Mouse (Mus musculus) ES-Bruce4 (cell line): ENCODE measurements around the gene Gm44579. TPM values are rescaled to one million over a fixed set of nuclear protein-coding genes. Genes with fewer than 3 reads are reported as not detected.

Source experiments
- H3K27ac ChIP-seq: 2 replicates; pipeline ENCODE4 v1.5.1; 2012; ENCODE audit warnings: low read length, inconsistent platforms; ENCODE audit not compliant: insufficient read depth
- H3K27me3 ChIP-seq: 2 replicates; pipeline ENCODE4 v1.6.1; 2012; ENCODE audit warnings: mild to moderate bottlenecking, low read length, inconsistent platforms; ENCODE audit not compliant: control insufficient read depth, poor library complexity, insufficient read depth, severe bottlenecking
- H3K36me3 ChIP-seq: 2 replicates; pipeline ENCODE4 v1.6.1; 2012; ENCODE audit warnings: inconsistent platforms, mild to moderate bottlenecking, low read length, moderate library complexity; ENCODE audit not compliant: control insufficient read depth, poor library complexity, insufficient read depth, severe bottlenecking
- H3K4me1 ChIP-seq: one replicate; pipeline ENCODE4 v1.8.1; 2011; ENCODE audit warnings: low read length; ENCODE audit not compliant: control insufficient read depth, insufficient read depth
- H3K4me3 ChIP-seq: 2 replicates; pipeline ENCODE4 v1.5.1; 2011; ENCODE audit warnings: low read depth, mild to moderate bottlenecking, low read length
- H3K9ac ChIP-seq: 2 replicates; pipeline ENCODE4 v1.6.1; 2012; ENCODE audit warnings: low read depth, mild to moderate bottlenecking, inconsistent platforms; ENCODE audit not compliant: poor library complexity, severe bottlenecking
- H3K9me3 ChIP-seq: replicated peaks from 2 replicates; pipeline ENCODE4 v1.6.1; 2012; ENCODE audit warnings: mild to moderate bottlenecking, low read length, inconsistent platforms; ENCODE audit not compliant: control insufficient read depth, poor library complexity, insufficient read depth, severe bottlenecking
- CTCF ChIP-seq: IDR thresholded peaks from one replicate; pipeline ENCODE4 v1.8.1; 2011; ENCODE audit warnings: low read depth, low read length
- EP300 ChIP-seq: IDR thresholded peaks from 2 replicates; pipeline ENCODE4 v1.6.1; 2011; ENCODE audit warnings: low read depth, low read length; ENCODE audit not compliant: insufficient read depth
- POLR2A ChIP-seq: IDR thresholded peaks from one replicate; pipeline ENCODE4 v1.8.1; 2011; ENCODE audit warnings: low read length; ENCODE audit not compliant: insufficient read depth
- polyA plus RNA-seq: library from polyadenylated mRNA; stranded (reverse); fragments of >200 nt; gene quantifications from 2 replicates; pipeline ENCODE4 v1.2.4, GENCODE M21; 2011; ENCODE audit warnings: low read depth; ENCODE audit not compliant: missing spikeins, insufficient read depth, insufficient read length

Gm44579 gene
- polyA plus RNA-seq, 1 experiment: not detected

GRCm38 (mm10) chr15:98148356-98148755 is 72.4 kb downstream of the Gm44579 start:
- Histone ChIP-seq H3K27me3 (no peaks in the 10 kb centered on the region), H3K36me3 (no peaks in the 10 kb centered on the region), H3K9ac (no peak overlapping the region), H3K4me1 (peaks cover 2% of the 10 kb centered on the region), H3K4me3 (no peak overlapping the region), H3K27ac (peak overlapping the region; percentile 83), H3K9me3 (no peaks in the 10 kb centered on the region)
- 0 out of 2 replicates have a peak, but pooled peaks have one; percentile 13 for TF ChIP-seq EP300
- no peak for TF ChIP-seq CTCF

- no peaks in the 10 kb centered on the region for H3K27me3 ChIP-seq
- no peaks in the 10 kb centered on the region for H3K9me3 ChIP-seq
- H3K4me3 ChIP-seq: peak overlapping the region; percentile 69
- peak overlapping the region; percentile 97 for H3K27ac ChIP-seq
- H3K4me1 ChIP-seq: peaks cover 2% of the 10 kb centered on the region
- TF ChIP-seq CTCF: no peak
- peak; percentile 56; the same call in 1 of the 2 replicates for TF ChIP-seq EP300
- TF ChIP-seq POLR2A: peak; percentile 13
- peak overlapping the region; percentile 87 for H3K9ac ChIP-seq
- H3K36me3 ChIP-seq: peaks cover 9% of the 10 kb centered on the region
These were observed 75.1 kb downstream of the Gm44579 start for GRCm38 (mm10) chr15:98145559-98146181.

- Histone ChIP-seq H3K27ac (peak overlapping the region; percentile 88), H3K9ac (peak overlapping the region; percentile 87), H3K9me3 (no peaks in the 10 kb centered on the region), H3K4me1 (peaks cover 2% of the 10 kb centered on the region), H3K4me3 (peak overlapping the region; percentile 69), H3K36me3 (peaks cover 9% of the 10 kb centered on the region), H3K27me3 (no peaks in the 10 kb centered on the region)
- no peak for TF ChIP-seq POLR2A
- no peak for TF ChIP-seq EP300
- no peak for TF ChIP-seq CTCF
These were observed 75.8 kb downstream of the Gm44579 start for GRCm38 (mm10) chr15:98144861-98145507.

- Histone ChIP-seq H3K9me3 (no peaks in the 10 kb centered on the region), H3K4me1 (no peaks in the 10 kb centered on the region), H3K27me3 (no peaks in the 10 kb centered on the region), H3K9ac (no peak overlapping the region), H3K4me3 (no peak overlapping the region), H3K27ac (no peak overlapping the region), H3K36me3 (peaks cover 9% of the 10 kb centered on the region)
- TF ChIP-seq CTCF: no peak
These were observed 78.3 kb downstream of the Gm44579 start for GRCm38 (mm10) chr15:98142515-98142914.

GRCm38 (mm10) chr15:98140809-98141208 is 80.0 kb downstream of the Gm44579 start:
- H3K9me3 ChIP-seq: no peaks in the 10 kb centered on the region

GRCm38 (mm10) chr15:98139763-98140162 is 81.0 kb downstream of the Gm44579 start:
- H3K4me3 ChIP-seq: no peak overlapping the region
- no peak overlapping the region for H3K9ac ChIP-seq
- H3K27ac ChIP-seq: no peak overlapping the region
- no peaks in the 10 kb centered on the region for H3K9me3 ChIP-seq
- H3K36me3 ChIP-seq: peaks cover 13% of the 10 kb centered on the region
- H3K4me1 ChIP-seq: no peaks in the 10 kb centered on the region
- TF ChIP-seq EP300: no peak
- no peak for TF ChIP-seq POLR2A
- no peak for TF ChIP-seq CTCF
- no peaks in the 10 kb centered on the region for H3K27me3 ChIP-seq

More at GRCm38 (mm10) chr15:98140809-98141208, 80.0 kb downstream of the Gm44579 start:
- H3K4me3 ChIP-seq: no peak overlapping the region
- TF ChIP-seq POLR2A (no peak), CTCF (no peak), EP300 (no peak)
- H3K27me3 ChIP-seq: no peaks in the 10 kb centered on the region
- H3K27ac ChIP-seq: no peak overlapping the region
- peaks cover 9% of the 10 kb centered on the region for H3K36me3 ChIP-seq
- H3K4me1 ChIP-seq: no peaks in the 10 kb centered on the region
- no peak overlapping the region for H3K9ac ChIP-seq
